Mouse (Mus musculus): ENCODE measurements around the gene Tubb5.

Gene Tubb5

DNA sequence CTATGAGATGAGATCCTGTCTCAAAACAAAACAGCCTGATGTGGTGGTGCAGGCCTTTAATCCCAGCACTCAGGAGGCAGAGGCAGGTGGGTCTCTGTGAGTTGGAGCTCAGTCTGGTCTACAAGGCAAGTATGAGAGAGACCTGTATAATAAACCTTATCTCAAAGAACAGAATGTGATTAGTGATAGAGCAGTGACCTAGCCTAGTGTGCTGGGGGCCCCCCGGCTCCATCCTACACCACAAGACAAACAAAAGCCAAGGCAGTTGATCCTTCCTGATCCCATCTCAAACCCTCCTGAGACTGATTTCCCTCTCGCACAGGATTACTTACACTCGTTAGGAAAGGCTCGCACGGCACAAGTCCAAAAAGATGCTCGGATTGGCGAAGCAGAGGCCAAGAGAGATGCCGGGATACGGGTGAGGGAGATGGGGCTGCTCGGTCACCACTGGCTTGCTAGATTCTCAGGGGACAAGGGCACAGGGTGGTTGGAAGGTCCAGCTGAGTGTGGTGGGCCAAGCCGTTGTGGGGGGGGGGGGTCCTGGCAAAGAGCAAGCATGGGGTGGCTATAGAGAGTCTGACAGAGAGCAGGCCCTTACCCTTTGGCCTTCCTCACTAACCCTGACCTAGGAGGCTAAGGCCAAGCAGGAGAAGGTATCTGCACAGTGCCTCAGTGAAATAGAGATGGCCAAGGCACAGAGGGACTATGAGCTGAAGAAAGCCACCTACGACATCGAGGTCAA is 12.8 kb downstream of the Tubb5 start:
- DNase-seq (ENCODE audit: low spot score in 2 of 2): no peak

DNA sequence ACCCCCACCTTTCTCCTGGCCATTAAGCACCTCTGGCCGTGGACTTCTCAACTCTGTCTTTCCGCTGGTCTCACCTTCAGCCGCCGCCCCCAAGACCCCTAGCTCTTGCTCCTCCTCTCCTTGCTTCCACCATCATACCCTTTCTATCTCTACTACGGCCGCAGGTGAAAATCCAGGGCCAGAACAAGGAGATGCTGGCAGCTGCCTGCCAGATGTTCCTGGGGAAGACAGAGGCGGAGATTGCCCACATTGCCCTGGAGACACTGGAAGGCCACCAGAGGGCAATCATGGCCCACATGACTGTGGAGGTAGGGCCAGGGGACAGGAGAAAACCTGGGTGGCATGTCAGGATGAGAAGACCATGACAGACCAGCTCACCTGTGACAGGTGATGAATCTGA is 13.7 kb downstream of the Tubb5 start:
- DNase-seq (ENCODE audit: low spot score in 2 of 2): peak in 1 of 2 experiments; percentile 14

- DNase-seq (ENCODE audit: low spot score in 2 of 2): peak; percentile 81 to 84
Measured at GRCm38 (mm10) chr17:35822964-35823937, 14.9 kb downstream of the Tubb5 start, which contains the start of gene Flot1. TSS of gene Flot1 (plus strand) at chr17:35823230.

DNA sequence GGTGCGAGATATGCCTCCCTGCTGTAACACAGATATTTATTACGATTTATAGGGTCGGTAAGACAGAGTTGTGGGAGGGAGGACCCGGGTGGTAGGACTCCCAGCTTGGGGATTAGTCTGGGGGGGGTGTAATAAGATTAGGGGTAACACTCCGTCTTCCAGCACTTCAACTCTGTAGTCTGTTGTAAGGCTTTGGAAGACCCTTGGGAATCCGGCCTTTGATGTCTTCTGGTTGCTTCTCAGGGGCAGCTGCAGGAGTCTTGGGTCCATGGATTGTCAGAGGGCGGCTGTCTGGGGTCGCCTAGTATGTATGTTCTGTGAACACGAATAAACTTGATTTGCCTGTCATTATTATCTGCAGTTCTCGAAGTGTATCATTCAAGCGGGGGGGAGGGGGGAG is 15.5 kb downstream of the Tubb5 start:
- DNase-seq (ENCODE audit: low spot score in 2 of 2): no peak

DNA sequence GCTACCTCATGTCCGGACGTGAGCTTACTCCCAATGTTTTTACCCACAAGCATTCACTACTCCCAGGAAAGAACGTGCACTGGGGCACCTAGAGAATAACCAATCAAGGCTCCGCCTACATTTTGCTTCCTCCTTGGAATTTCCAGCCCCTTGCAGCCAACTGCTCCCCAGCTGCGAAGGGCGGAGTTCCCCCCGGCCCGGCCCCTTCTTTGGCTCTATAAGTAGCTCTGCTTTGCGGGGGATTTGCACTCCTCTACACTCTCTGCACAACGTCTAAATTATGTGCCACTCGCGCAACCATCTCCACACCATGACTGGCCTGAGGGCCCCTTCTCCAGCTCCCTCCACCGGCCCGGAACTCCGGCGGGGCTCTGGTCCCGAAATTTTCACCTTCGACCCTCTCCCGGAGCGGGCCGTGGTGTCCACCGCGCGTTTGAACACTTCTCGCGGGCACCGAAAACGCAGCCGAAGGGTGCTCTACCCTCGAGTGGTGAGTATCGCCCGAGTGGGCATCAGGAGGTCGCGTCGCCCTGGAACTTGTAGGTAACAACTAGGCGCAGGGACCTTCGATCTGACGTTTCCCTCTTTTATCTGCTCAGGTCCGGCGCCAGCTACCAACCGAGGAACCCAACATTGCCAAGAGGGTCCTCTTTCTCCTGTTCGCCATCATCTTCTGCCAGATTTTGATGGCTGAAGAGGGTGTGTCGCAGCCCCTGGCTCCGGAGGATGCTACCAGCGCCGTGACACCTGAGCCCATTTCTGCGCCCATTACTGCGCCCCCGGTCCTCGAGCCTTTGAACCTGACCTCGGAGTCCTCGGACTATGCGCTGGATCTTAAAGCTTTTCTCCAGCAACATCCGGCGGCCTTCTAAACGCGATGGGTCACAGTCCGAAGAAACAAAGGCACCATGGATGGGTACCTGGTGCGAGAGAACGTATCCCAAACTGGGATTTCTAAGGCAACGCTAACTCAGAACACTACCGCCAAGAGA is 16.4 kb downstream of the Tubb5 start, which contains the start of gene Ier3:
TSS of gene Ier3 (plus strand) at position 246 of the 992 bp plus-strand sequence.
- peak; percentile 46 to 59 for DNase-seq (ENCODE audit: low spot score in 2 of 2)

DNA sequence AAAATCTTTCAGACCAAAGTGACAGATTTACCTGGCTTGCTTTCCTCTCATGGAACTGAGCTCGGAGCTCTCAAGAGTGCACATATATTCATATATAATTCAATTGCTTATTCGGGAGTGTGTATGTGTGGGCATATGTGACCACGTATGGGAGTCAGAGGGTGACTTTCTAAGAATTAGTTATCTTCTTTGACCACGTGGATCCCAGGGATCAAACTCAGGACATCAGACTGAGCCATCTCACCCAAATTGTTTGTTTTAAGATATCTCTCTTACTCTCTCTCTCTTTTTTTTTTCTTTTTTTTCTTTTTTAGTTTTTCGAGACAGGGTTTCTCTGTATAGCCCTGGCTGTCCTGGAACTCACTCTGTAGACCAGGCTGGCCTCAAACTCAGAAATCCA is 18.0 kb downstream of the Tubb5 start:
- no peak for DNase-seq (ENCODE audit: low spot score in 2 of 2)

GRCm38 (mm10) chr17:35817226-35817625 is 20.9 kb downstream of the Tubb5 start:
- no peak for DNase-seq (ENCODE audit: low spot score in 2 of 2)

DNA sequence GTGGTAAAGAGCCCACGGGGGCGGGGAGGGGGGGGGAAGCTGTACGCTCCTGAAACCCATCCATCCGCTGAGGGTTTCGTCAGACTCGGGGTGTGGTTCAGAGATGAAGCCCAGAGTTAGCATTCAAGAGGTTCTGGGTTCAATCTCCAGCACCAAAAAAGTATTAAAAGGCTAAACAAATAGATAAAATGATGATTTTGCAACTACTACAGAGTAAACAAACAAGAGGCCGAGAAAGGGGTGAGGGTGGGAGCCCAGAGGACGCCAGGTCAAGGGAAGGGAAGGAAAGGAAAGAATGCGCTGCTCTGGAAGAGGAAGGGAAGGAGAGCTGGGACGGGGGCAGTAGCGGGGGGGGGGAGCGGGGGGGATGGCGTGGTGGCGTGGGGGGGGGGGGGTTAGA is 21.4 kb downstream of the Tubb5 start:
- no peak for DNase-seq (ENCODE audit: low spot score in 2 of 2)

- DNase-seq (ENCODE audit: low spot score in 2 of 2): no peak
Measured at GRCm38 (mm10) chr17:35815836-35816235, 22.3 kb downstream of the Tubb5 start.

GRCm38 (mm10) chr17:35814678-35815077 is 23.4 kb downstream of the Tubb5 start:
- DNase-seq (ENCODE audit: low spot score in 2 of 2): no peak

- peak; percentile 16 to 31 for DNase-seq (ENCODE audit: low spot score in 2 of 2)
Measured at GRCm38 (mm10) chr17:35813653-35814052, 24.5 kb downstream of the Tubb5 start.

GRCm38 (mm10) chr17:35813245-35813647 is 24.9 kb downstream of the Tubb5 start:
- peak; percentile 14 to 23 for DNase-seq (ENCODE audit: low spot score in 2 of 2)

- DNase-seq (ENCODE audit: low spot score in 2 of 2): no peak
Measured at GRCm38 (mm10) chr17:35812736-35813135, 25.4 kb downstream of the Tubb5 start.

GRCm38 (mm10) chr17:35812307-35812706 is 25.8 kb downstream of the Tubb5 start:
- DNase-seq (ENCODE audit: low spot score in 2 of 2): no peak

DNA sequence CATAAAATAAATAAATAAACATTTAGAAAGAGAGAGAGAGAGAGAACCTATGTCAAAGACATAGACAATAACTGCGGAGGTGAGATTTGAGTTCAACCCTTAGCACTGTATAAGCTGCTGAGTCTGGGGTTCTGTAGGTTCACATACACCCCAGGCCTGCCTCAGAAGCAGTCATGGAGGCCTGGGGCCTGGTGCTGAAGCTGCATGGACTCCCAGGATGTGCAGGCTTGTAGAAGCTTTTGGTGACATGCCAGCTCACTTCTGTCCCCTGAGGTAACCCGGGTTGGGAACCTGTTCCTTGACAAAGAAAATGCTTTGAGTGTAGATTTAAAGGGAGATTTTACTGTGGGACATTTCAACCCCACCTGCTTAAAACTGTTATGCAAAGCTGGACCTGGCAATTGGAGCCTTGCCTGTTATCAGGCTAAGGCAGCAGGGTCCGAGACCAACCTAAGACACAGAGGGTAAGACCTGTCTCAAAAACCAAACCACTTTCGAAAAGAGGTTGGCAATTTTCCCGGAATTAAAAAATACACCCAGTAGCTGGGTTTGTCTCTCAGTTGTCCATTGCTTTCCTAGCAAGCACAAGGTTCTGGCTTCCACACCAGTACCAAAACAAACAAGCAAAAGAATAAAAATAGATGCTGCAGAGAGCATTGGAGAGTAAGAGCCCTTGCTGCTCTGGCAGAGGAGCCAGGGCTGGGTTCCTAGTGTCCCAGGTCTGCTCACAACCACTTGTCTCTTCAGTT is 27.0 kb downstream of the Tubb5 start:
- DNase-seq (ENCODE audit: low spot score in 2 of 2): no peak

- no peak for DNase-seq (ENCODE audit: low spot score in 2 of 2)
Measured at GRCm38 (mm10) chr17:35809395-35809794, 28.7 kb downstream of the Tubb5 start.

- DNase-seq (ENCODE audit: low spot score in 2 of 2): no peak
Measured at GRCm38 (mm10) chr17:35808073-35808472, 30.0 kb downstream of the Tubb5 start.

DNA sequence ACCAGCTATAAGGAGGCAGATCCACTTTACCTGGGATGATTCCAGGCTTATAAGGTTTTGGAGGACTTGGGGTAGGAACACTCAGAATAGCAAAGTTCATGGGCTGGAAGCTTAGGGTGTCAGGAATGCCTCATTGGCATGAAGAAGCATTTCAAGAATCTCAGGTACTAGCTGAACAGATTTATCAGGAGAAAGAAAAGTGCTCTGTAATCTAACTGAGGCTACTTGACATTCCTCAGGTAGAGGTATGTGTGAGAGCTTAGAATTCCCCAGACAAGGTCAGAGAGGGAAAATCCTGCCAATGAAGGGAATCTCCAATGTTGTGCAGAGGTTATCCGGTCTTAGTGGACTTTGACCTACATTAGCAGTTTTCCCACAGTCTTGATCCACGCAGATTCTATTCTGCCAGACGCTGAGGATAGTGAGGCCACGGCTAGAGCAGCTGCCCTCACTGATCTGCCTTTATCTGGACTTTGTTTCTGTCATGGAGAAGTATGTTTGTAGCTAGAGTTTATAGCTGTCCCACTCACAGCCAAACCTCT is 34.2 kb downstream of the Tubb5 start:
- DNase-seq (ENCODE audit: low spot score in 2 of 2): no peak

- DNase-seq (ENCODE audit: low spot score in 2 of 2): no peak
Measured at GRCm38 (mm10) chr17:35803020-35803419, 35.1 kb downstream of the Tubb5 start.

DNA sequence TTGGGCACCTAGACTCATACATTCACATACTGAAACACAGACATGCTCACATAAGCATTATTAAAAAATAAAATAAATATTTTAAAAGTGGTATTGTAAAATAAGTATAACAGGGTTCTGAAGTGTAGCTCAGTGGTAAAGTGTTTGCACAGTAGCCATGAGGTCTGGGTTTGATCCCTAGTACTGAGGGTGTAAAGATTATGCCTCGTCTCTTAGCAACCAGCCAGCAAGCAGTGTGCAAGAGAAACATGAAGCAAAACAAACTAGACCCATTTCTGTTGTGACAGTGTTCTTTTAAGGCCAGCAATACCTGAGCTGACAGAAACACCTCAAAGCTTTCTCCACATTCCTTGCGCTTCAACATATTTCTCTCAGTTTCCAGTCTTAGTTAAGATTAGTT is 37.2 kb downstream of the Tubb5 start:
- no peak for DNase-seq (ENCODE audit: low spot score in 2 of 2)

Measured in natural killer cell, adult 2 months (primary cell).